Mouse (Mus musculus): ENCODE data around the gene Lce1c. TPM values are rescaled to one million over a fixed set of nuclear protein-coding genes. Genes with fewer than 3 reads are reported as not detected.
"Not testable (repeated sequence)": the region's sequence is repeated elsewhere in the genome, so short reads cannot be mapped to it uniquely, and the experiment has no call there.

The Lce1c gene
- not detected in 2 replicates for polyA plus RNA-seq (2015; fragmentation: Nextera tagmentation; extraction: Ambion mirVana)

DNA sequence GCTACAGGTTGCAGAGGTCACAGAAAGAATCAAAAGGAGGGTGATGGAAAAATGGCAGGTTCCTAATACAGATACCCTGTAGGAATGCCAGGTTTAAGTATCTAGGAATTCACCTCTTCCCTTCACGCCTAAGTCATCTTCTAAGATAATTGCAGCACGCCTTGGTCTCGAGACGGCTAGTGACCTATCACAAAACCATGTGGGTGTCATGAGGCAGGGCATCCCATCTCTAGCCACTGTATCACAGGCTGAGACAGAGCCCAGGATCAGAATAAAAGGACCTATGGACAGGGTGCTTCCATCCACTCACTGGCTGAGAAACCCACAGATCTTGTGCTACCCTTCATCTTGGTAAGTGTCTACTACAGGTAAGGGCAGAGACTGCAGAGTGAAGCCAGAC, at the start of gene Lce1c:
Gene Lce1c (plus strand): TSS at position 301 of the 400 bp plus-strand sequence.
- no peaks in the 10 kb centered on the region for H3K9me3 ChIP-seq
- no peaks in the 10 kb centered on the region for H3K4me1 ChIP-seq
- H3K36me3 ChIP-seq = no peaks in the 10 kb centered on the region
- H3K27me3 ChIP-seq = no peaks in the 10 kb centered on the region
- no peak for ATAC-seq (ENCODE audit: insufficient number of reproducible peaks, insufficient read depth, low FRiP score, low TSS enrichment, low read depth)
- H3K4me3 ChIP-seq = no peak within 1 kb of the TSS
- no peak within 1 kb of the TSS for H3K4me2 ChIP-seq
- H3K27ac ChIP-seq = no peak within 1 kb of the TSS
- WGBS = 92% methylated on average over 4 of the region's 4 CpGs
- H3K9ac ChIP-seq = no peak within 1 kb of the TSS

DNA sequence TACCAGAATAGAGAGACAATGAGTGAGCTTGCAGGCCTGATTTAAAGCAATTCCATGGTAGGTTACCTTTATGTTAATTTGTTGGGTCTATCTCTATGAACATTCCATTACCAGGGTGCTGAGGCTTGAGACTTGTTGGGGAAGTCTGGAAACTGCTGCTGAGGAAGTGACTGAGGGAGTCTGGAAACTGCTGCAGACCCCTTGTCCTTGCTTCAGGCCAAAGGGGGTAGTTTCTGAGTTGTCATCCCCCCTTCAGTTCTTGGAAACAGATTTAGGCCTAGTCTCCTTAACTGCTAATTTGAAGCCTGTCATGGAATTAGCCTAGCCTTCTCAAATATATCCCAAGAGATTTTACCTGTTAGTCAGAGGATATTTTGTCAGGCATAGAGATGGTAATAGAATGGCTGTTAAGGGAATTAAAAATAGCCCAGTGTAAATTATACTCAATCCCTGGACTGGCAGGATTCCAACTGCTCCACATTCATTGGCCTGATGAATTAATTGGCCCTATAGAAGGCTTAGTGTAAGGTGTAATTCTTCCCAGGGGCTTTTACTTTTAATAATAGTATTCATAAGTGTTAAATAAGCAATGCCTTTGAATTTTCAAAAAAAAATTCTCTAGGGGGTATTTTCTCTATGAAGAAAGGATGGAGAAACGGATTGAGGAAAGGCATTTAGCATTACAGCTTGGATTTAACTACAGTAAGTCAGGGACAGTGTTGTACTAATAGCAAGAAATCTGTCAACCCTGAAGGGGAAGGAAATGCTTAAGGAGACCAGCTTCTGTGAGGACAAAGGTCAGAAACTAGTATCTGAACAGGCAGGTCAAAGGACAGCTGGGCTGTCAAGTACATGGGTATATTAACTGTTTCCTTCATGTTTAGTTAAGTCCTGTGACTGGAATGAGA, 41.0 kb upstream of the Lce1c start:
- ATAC-seq (ENCODE audit: insufficient number of reproducible peaks, insufficient read depth, low FRiP score, low TSS enrichment, low read depth) = no peak
- 29% methylated on average over 1 of the region's 1 CpGs for WGBS

DNA sequence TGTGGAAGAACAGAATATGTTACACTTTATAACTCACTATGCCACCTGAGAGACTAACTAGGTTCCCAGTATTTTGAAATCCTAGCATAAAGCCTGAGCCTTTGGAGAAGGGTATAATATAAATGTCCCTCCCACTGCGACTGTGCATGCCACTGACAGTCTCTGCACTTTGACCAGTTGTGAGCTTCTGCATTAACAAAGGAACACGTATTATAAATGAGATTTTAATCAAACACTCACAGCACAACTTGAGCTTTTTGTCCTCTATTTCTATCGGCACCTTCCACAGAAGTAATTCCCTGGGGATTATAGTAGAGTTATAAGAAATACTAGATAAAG, 40.4 kb upstream of the Lce1c start:
- no peak overlapping the region for H3K9ac ChIP-seq
- H3K4me3 ChIP-seq = no peak overlapping the region
- no peaks in the 10 kb centered on the region for H3K4me1 ChIP-seq
- H3K9me3 ChIP-seq = no peaks in the 10 kb centered on the region
- H3K4me2 ChIP-seq = no peak overlapping the region
- no peak overlapping the region for H3K27ac ChIP-seq
- H3K27me3 ChIP-seq = no peaks in the 10 kb centered on the region
- 73% methylated on average over 3 of the region's 3 CpGs for whole genome bisulfite sequencing
- no peak for ATAC-seq (ENCODE audit: insufficient number of reproducible peaks, insufficient read depth, low FRiP score, low TSS enrichment, low read depth)
- no peaks in the 10 kb centered on the region for H3K36me3 ChIP-seq

More for the DNA sequence above, 41.0 kb upstream of the Lce1c start:
- H3K9me3 ChIP-seq = no peaks in the 10 kb centered on the region
- H3K27ac ChIP-seq = no peak overlapping the region
- H3K4me3 ChIP-seq = no peak overlapping the region
- no peaks in the 10 kb centered on the region for H3K27me3 ChIP-seq
- no peaks in the 10 kb centered on the region for H3K36me3 ChIP-seq
- no peaks in the 10 kb centered on the region for H3K4me1 ChIP-seq
- no peak overlapping the region for H3K9ac ChIP-seq
- no peak overlapping the region for H3K4me2 ChIP-seq

DNA sequence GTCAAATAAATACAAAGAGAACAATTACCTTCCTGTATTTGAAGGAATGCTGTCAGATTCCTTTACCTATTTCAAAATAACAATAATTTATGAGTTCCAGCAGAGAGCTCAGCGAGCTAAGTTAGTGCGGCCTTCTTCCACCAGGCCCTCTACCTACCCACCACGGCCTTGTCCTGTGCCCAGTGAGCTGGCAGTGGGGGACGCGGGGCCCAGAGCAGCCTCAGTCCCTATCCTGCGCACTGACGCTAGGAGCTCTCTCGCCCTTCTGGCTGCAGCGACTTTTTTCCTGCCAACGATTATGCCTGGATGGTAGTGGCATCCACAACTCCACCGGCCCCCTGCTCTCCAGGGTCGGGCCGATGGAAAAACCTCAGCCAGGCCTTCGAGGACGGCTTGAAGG, 39.2 kb upstream of the Lce1c start:
- ATAC-seq (ENCODE audit: insufficient number of reproducible peaks, insufficient read depth, low FRiP score, low TSS enrichment, low read depth) = no peak
- Histone ChIP-seq H3K27me3 (no peaks in the 10 kb centered on the region), H3K27ac (no peak overlapping the region), H3K4me1 (no peaks in the 10 kb centered on the region), H3K36me3 (no peaks in the 10 kb centered on the region), H3K9me3 (no peaks in the 10 kb centered on the region), H3K4me3 (no peak overlapping the region), H3K4me2 (no peak overlapping the region), H3K9ac (no peak overlapping the region)
- WGBS = 93% methylated on average over 15 of the region's 15 CpGs

DNA sequence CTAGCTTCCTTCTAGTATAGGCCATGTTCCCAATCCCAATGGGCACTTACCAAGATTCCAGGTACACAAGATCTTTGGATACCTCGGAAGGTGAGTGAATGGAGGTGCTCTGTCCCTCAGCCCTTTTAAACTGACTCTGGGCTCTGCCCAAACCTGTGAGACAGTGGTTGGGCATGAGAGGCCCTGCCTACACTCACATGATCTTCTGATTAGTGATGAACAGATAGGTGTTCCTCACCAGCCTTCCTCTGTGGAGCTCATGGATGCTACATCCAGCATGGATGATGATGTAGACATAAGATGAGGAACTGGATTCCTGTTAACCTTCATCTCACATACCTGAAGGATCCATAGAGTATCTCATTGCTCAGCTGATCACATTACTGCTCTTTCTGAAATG, 30.8 kb upstream of the Lce1c start, which contains the start of gene Lce1a1:
Gene Lce1a1 (minus strand): TSS at position 101 of the 400 bp plus-strand sequence.
- 80% methylated on average over 1 of the region's 1 CpGs for WGBS
- H3K9ac ChIP-seq = no peak within 1 kb of the TSS
- H3K4me3 ChIP-seq = no peak within 1 kb of the TSS
- H3K4me2 ChIP-seq = no peak within 1 kb of the TSS
- no peaks in the 10 kb centered on the region for H3K9me3 ChIP-seq
- no peaks in the 10 kb centered on the region for H3K27me3 ChIP-seq
- no peak within 1 kb of the TSS for H3K27ac ChIP-seq
- H3K36me3 ChIP-seq = no peaks in the 10 kb centered on the region
- no peaks in the 10 kb centered on the region for H3K4me1 ChIP-seq
- ATAC-seq (ENCODE audit: insufficient number of reproducible peaks, insufficient read depth, low FRiP score, low TSS enrichment, low read depth) = no peak

DNA sequence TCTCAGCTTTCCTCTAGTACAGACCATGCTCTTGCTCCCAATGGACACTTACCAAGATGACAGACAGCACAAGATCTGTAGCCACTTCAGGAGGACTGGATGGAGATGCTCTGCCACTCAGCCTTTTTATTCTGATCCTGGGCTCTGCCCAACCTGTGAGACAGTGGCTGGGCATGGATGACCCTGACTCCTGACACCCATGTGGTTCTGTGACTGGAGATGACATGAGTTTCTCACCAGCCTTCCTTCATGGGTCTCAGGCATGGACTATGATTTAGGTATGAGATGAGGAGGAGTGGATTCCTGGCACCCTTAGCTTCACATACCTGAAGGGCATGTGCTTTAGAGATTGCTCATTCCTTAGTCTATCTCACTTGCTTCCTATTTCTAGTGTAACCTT, 22.2 kb upstream of the Lce1c start, which contains the start of gene Lce1b:
Gene Lce1b (minus strand): TSS at position 101 of the 400 bp plus-strand sequence.
- no peak within 1 kb of the TSS for H3K9ac ChIP-seq
- no peak within 1 kb of the TSS for H3K4me2 ChIP-seq
- H3K27me3 ChIP-seq = no peaks in the 10 kb centered on the region
- H3K4me3 ChIP-seq = no peak within 1 kb of the TSS
- no peaks in the 10 kb centered on the region for H3K4me1 ChIP-seq
- H3K9me3 ChIP-seq = no peaks in the 10 kb centered on the region
- no peaks in the 10 kb centered on the region for H3K36me3 ChIP-seq
- ATAC-seq (ENCODE audit: insufficient number of reproducible peaks, insufficient read depth, low FRiP score, low TSS enrichment, low read depth) = no peak
- H3K27ac ChIP-seq = no peak within 1 kb of the TSS

DNA sequence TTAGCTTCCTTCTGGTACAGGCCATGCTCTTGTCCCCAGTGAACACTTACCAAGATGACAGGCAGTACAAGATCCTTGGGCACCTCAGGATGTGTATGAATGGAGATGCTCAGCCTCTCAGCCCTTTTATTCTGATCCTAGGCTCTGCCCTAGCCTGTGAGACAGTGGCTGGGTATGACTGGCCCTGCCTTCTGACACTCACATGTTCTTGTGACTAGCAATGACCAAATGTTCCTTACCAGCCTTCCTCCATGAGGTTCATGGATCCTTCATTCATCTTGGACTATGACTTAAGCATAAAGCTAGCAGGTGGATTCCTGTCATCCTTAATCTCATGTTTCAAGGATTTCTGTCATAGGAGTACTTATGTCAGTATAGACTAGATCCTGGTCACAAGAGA, 8.8 kb upstream of the Lce1c start, which contains the start of gene Lce1a2:
Gene Lce1a2 (minus strand): TSS at position 101 of the 400 bp plus-strand sequence.
- Histone ChIP-seq H3K36me3 (no peaks in the 10 kb centered on the region), H3K4me2 (no peak within 1 kb of the TSS)
- no peak for ATAC-seq (ENCODE audit: insufficient number of reproducible peaks, insufficient read depth, low FRiP score, low TSS enrichment, low read depth)

DNA sequence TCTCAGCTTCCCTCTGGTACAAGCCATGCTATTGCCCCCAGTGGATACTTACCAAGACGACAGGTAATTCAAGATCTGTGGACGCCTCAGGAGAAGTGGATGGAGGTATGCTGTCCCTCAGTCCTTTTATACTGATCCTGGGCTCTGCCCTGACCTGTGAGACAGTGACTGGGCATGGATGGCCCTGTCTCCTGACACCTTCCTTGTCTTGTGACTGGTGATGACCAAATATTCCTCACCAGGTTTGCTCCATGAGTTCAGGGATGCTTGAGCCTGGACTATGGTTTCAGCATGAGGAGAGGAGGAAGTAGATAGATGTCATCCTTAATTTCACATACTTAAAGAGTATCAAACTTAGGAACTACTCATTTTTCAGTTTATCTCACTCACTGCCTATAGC, 8.1 kb downstream of the Lce1c start, which contains the start of gene Lce1d:
Gene Lce1d (minus strand): TSS at position 101 of the 400 bp plus-strand sequence.
- ATAC-seq (ENCODE audit: insufficient number of reproducible peaks, insufficient read depth, low FRiP score, low TSS enrichment, low read depth) = no peak
- WGBS = 59% methylated on average over 2 of the region's 2 CpGs
- no peak within 1 kb of the TSS for H3K27ac ChIP-seq

More for the DNA sequence above, 8.8 kb upstream of the Lce1c start, which contains the start of gene Lce1a2:
- Histone ChIP-seq H3K4me3 (no peak within 1 kb of the TSS), H3K27me3 (no peaks in the 10 kb centered on the region), H3K9me3 (no peaks in the 10 kb centered on the region), H3K27ac (no peak within 1 kb of the TSS), H3K4me1 (no peaks in the 10 kb centered on the region), H3K9ac (no peak within 1 kb of the TSS)

DNA sequence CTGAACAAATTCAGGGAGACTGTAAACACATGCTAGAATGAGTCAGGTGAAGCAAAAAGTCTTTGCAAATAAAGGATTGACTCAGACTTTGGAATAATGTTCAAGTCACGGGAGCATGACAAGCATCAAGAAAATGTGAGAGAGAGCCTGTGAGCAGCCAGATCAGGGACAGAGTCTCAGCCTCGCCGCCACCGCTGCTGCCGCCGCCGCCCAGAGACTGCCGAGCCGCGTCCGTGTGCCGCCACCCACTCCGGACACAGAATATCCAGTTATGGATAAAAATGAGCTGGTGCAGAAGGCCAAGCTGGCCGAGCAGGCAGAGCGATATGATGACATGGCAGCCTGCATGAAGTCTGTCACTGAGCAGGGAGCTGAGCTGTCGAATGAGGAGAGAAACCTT, 10.1 kb downstream of the Lce1c start:
- not testable (repeated sequence) for H3K9ac ChIP-seq; H3K27ac ChIP-seq; H3K4me2 ChIP-seq; H3K4me3 ChIP-seq; ATAC-seq (ENCODE audit: insufficient number of reproducible peaks, insufficient read depth, low FRiP score, low TSS enrichment, low read depth); H3K4me1 ChIP-seq; H3K9me3 ChIP-seq; H3K27me3 ChIP-seq; H3K36me3 ChIP-seq
- 82% methylated on average over 16 of the region's 16 CpGs for WGBS

More for the DNA sequence above, 8.1 kb downstream of the Lce1c start, which contains the start of gene Lce1d:
- no peak within 1 kb of the TSS for H3K9ac ChIP-seq
- no peaks in the 10 kb centered on the region for H3K36me3 ChIP-seq
- no peaks in the 10 kb centered on the region for H3K4me1 ChIP-seq
- H3K4me3 ChIP-seq = no peak within 1 kb of the TSS
- no peaks in the 10 kb centered on the region for H3K27me3 ChIP-seq
- H3K9me3 ChIP-seq = no peaks in the 10 kb centered on the region
- H3K4me2 ChIP-seq = no peak within 1 kb of the TSS

DNA sequence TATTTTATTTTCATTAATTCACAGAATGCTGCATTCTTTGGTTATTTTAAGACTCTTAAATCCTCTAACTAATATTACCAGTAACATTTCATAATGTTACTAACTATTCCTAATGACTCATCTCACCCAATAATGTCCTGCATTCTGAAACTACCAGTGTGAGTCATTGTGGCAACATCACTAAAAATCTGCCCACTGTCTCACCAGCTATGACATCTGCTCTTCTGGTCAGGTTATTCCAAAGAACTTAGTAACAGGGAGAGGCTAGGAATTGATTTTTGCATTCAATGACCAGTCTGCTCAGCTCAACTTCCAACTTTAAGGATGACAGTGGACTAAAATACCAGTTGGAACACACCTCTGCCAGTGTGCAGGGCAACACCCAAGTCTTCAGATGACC, 12.6 kb downstream of the Lce1c start:
- Histone ChIP-seq H3K9me3 (no peaks in the 10 kb centered on the region), H3K4me3 (no peak overlapping the region), H3K4me2 (no peak overlapping the region), H3K36me3 (no peaks in the 10 kb centered on the region), H3K27me3 (no peaks in the 10 kb centered on the region), H3K4me1 (no peaks in the 10 kb centered on the region), H3K27ac (no peak overlapping the region), H3K9ac (no peak overlapping the region)
- no peak for ATAC-seq (ENCODE audit: insufficient number of reproducible peaks, insufficient read depth, low FRiP score, low TSS enrichment, low read depth)

DNA sequence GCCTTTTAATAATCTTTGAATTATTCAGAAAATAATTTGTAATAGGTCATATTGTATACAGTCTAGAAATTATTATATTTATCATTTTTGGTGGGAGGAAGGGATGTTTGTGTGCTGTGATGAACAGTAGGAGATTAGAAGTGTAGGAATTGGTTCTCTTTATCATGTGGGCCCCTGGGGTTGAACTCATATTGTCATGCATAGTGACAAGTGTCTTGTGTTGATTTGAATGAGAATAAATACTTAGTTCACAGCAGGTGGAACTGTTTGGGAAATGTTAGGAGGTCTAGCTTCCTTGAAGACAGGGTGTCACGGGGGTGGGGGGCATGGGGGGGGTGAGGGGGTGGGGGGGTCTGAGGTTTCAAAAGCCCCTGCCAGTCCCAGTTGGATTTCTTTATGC, 15.6 kb downstream of the Lce1c start:
- ATAC-seq (ENCODE audit: insufficient number of reproducible peaks, insufficient read depth, low FRiP score, low TSS enrichment, low read depth) = no peak
- Histone ChIP-seq H3K4me3 (no peak overlapping the region), H3K36me3 (no peaks in the 10 kb centered on the region), H3K9ac (no peak overlapping the region), H3K9me3 (no peaks in the 10 kb centered on the region), H3K27me3 (no peaks in the 10 kb centered on the region), H3K27ac (no peak overlapping the region), H3K4me2 (no peak overlapping the region), H3K4me1 (no peaks in the 10 kb centered on the region)
- WGBS = 11% methylated on average over 1 of the region's 1 CpGs

DNA sequence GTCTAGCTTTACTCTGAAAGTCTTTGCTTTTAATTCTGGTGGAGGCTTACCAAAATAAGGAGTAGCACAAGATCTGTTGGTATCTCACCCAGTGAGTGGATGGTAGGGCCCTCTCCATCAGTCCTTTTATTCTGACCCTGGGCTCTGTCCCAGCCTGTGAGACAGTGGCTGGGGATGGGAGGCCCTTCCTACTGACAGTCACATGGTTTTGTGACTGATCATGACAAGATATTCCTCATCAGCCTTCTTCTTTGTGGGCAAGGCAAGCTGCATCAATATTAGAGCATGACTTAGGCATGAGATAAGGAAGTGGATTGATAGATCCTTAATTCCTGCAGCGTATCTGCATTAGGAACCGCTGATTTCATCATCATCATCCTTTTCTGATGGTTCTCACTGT, 29.9 kb downstream of the Lce1c start, which contains the start of gene Lce1e:
Gene Lce1e (minus strand): TSS at position 101 of the 400 bp plus-strand sequence.
- no peaks in the 10 kb centered on the region for H3K9me3 ChIP-seq
- no peak within 1 kb of the TSS for H3K27ac ChIP-seq
- H3K4me3 ChIP-seq = no peak within 1 kb of the TSS
- no peak within 1 kb of the TSS for H3K4me2 ChIP-seq
- ATAC-seq (ENCODE audit: insufficient number of reproducible peaks, insufficient read depth, low FRiP score, low TSS enrichment, low read depth) = no peak
- WGBS = 83% methylated on average over 2 of the region's 2 CpGs
- H3K4me1 ChIP-seq = no peaks in the 10 kb centered on the region
- no peaks in the 10 kb centered on the region for H3K27me3 ChIP-seq
- H3K36me3 ChIP-seq = no peaks in the 10 kb centered on the region
- H3K9ac ChIP-seq = no peak within 1 kb of the TSS

Measured in embryonic facial prominence, embryonic 13.5 days (tissue).